In the genomic region with DNA sequence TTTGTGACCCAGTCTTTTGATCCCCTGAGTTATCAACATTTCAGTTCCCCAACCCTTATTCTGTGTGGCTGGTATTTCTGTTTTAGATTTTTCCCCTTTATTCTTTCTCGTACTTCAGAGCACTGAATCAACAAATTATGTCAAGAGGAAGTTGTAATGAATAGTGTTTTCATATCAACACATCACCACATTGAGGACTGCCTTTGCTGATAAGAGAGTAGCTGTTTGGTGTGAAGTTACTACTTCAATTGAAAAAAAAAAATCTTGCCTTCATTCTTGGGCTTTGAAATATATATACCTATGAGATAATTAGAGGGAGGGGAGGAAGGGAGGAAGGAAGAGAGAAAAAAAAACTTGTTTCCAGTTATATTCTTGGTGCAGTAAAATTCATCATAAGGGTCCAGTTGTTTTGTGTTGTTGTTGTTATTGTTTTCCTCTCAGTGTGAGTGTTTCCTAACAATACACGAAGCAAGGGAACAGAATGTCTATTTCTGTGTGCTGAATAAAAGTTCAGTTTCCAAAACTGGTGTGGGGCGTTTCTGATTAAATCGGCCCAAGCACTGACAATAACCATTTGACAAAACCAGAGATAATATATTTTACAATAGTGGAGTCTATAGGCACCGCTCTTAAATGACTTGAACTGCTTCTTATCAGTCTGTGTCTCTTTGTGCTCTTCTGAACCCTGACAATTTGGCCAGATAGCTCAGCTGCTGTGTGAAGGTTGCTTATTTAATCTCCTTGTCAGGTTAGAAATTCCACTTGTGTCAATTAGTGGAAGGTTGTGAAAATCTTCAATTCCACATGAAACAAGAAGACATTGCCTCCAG, we compare ENCODE assay signal across 27 mouse cellular contexts. TPM values are rescaled to one million over a fixed set of nuclear protein-coding genes. Genes with fewer than 3 reads are reported as not detected.
DNase-seq lines count a peak whose midpoint lies in the region; ATAC-seq lines count a peak whose summit lies in the region.
"Had no signal": no experiment of that assay in that cellular context is flagged by ENCODE, and none has a peak within 500 bp of the region (broad histone marks: within the 10 kb centered on the region; RNA-seq: fewer than 3 reads in every experiment).

No protein-coding gene starts in this region.

- peaks cover 14% of the 10 kb centered on the region for H3K4me1 ChIP-seq in liver, embryonic 16.5 days (ENCODE audit: control insufficient read depth, low read depth, low read length)
- H3K4me1 ChIP-seq: forebrain, embryonic 13.5 days; hindbrain, embryonic 15.5 days; kidney, embryonic 15.5 days; midbrain, embryonic 12.5 days; neural tube, embryonic 12.5 days had no signal

- WGBS in liver, embryonic 16.5 days (ENCODE audit: insufficient replicate concordance) = 11% methylated on average over 5 of the region's 5 CpGs

- peak overlapping the region; percentile 52 for H3K4me2 ChIP-seq in liver, embryonic 16.5 days (ENCODE audit: low read depth, low read length)
- H3K4me2 ChIP-seq: forebrain, embryonic 13.5 days; hindbrain, embryonic 15.5 days; kidney, embryonic 15.5 days; midbrain, embryonic 12.5 days; neural tube, embryonic 12.5 days had no signal

- peak overlapping the region; percentile 47 for H3K9ac ChIP-seq in liver, embryonic 16.5 days (ENCODE audit: low read depth, low read length)
- H3K9ac ChIP-seq: forebrain, embryonic 13.5 days; hindbrain, embryonic 15.5 days; kidney, embryonic 15.5 days; midbrain, embryonic 12.5 days; neural tube, embryonic 12.5 days had no signal

- no peaks in the 10 kb centered on the region for H3K9me3 ChIP-seq in liver, embryonic 16.5 days (replicated peaks; ENCODE audit: control insufficient read depth, low read length)
- H3K9me3 ChIP-seq: forebrain, embryonic 13.5 days; hindbrain, embryonic 15.5 days; kidney, embryonic 15.5 days; midbrain, embryonic 12.5 days; neural tube, embryonic 12.5 days had no signal

- H3K27ac ChIP-seq in liver, embryonic 16.5 days (ENCODE audit: low read length) = peak overlapping the region; percentile 94
- H3K27ac ChIP-seq: forebrain, embryonic 13.5 days; heart, adult 2 months; hindbrain, embryonic 15.5 days; kidney, embryonic 15.5 days; macrophage; midbrain, embryonic 12.5 days; neural tube, embryonic 12.5 days had no signal

- H3K27me3 ChIP-seq in liver, embryonic 16.5 days (ENCODE audit: control insufficient read depth, insufficient read depth, low read depth, low read length) = no peaks in the 10 kb centered on the region
- H3K27me3 ChIP-seq: forebrain, embryonic 13.5 days; hindbrain, embryonic 15.5 days; kidney, embryonic 15.5 days; midbrain, embryonic 12.5 days; neural tube, embryonic 12.5 days had no signal

- no peak for ATAC-seq in liver, embryonic 16.5 days (ENCODE audit: low read depth)
- ATAC-seq: forebrain, embryonic 13.5 days; intestine, embryonic 16.5 days had no signal

- H3K4me3 ChIP-seq in liver, embryonic 16.5 days (ENCODE audit: low read depth, low read length) = peak overlapping the region; percentile 44
- H3K4me3 ChIP-seq: forebrain, embryonic 13.5 days; heart, adult 2 months; hindbrain, embryonic 15.5 days; kidney, embryonic 15.5 days; midbrain, embryonic 12.5 days; neural tube, embryonic 12.5 days had no signal

- intact Hi-C loops in left cerebral cortex, postnatal 10 days (cut with DNase I) = no loop called here

- peaks cover 2% of the 10 kb centered on the region; the same call in 1 of the 2 replicates for H3K36me3 ChIP-seq in liver, embryonic 16.5 days (ENCODE audit: control insufficient read depth, insufficient read depth)
- H3K36me3 ChIP-seq: hindbrain, embryonic 15.5 days; kidney, embryonic 15.5 days; midbrain, embryonic 12.5 days; neural tube, embryonic 12.5 days had no signal

- peak; percentile 5 for DNase-seq in embryo, embryonic 10 days (ENCODE audit: low spot score)
- no peak for DNase-seq in embryo, embryonic 11 days
- peak; percentile 88 for DNase-seq in 416B (ENCODE audit: low read depth)
- DNase-seq in c-Kit-positive CD71-positive TER-119-positive erythroid progenitor cells, embryonic 14.5 days (ENCODE audit: low spot score) = peak; percentile 90
- no peak for DNase-seq in ovary, postnatal 10 days (ENCODE audit: low spot score)
- no peak for DNase-seq in adrenal gland, postnatal 10 days
- no peak for DNase-seq in left cerebral cortex, postnatal 10 days (ENCODE audit: extremely low spot score in 1 of 2, low spot score in 2 of 2)
- DNase-seq: cerebellum, adult 11 months; cerebellum, postnatal 10 days; gastrocnemius, postnatal 10 days; heart, adult 2 months; right cerebral cortex, adult 18-20 months; thymus, postnatal 36 days had no signal

RNA-seq across cellular contexts. Expression of gene Hbb-bt, which starts 4.6 kb away (rescaled TPM):
- 43,947 and 47,652 TPM in 2 replicates for polyA plus RNA-seq in liver, embryonic 16.5 days (2015; fragmentation: Nextera tagmentation; extraction: Ambion mirVana)
- 100 to 1,000 TPM; 489 to 710 TPM for total RNA-seq in adrenal gland, postnatal 10 days (2021)
- total RNA-seq in left cerebral cortex, postnatal 10 days (2021) = 100 to 1,000 TPM in 1 of 2 experiments, 10 to 100 TPM in 1; 58.1 to 118 TPM
- polyA plus RNA-seq: macrophage had no signal

RNA-seq across cellular contexts. Expression of gene Olfr67, which starts 17.6 kb away (rescaled TPM):
- not detected in 2 replicates for polyA plus RNA-seq in liver, embryonic 16.5 days (2015; fragmentation: Nextera tagmentation; extraction: Ambion mirVana)
- not detected for total RNA-seq in adrenal gland, postnatal 10 days (2021)
- total RNA-seq in left cerebral cortex, postnatal 10 days (2021) = not detected
- total RNA-seq: gastrocnemius, postnatal 10 days; heart, adult 2 months; heart, postnatal 25 days; layer of hippocampus, postnatal 14 days; left cerebral cortex, postnatal 14 days had no signal
- polyA plus RNA-seq: forebrain, embryonic 13.5 days; heart, adult 2 months; hindbrain, embryonic 15.5 days; intestine, embryonic 16.5 days; kidney, embryonic 15.5 days; limb, embryonic 14.5 days; lung, embryonic 16.5 days; macrophage; midbrain, embryonic 12.5 days; neural tube, embryonic 12.5 days; testis, adult 2 months had no signal

RNA-seq across cellular contexts. Expression of gene Hbb-bs, which starts 18.7 kb away (rescaled TPM):
- 113,562 and 115,549 TPM in 2 replicates for polyA plus RNA-seq in liver, embryonic 16.5 days (2015; fragmentation: Nextera tagmentation; extraction: Ambion mirVana)
- total RNA-seq in adrenal gland, postnatal 10 days (2021) = 1,000 to 10,000 TPM; 3,542 to 4,429 TPM
- 100 to 1,000 TPM; 487 to 924 TPM for total RNA-seq in left cerebral cortex, postnatal 10 days (2021)
- polyA plus RNA-seq: macrophage had no signal

RNA-seq across cellular contexts. Expression of gene Olfr68, which starts 29.7 kb away (rescaled TPM):
- polyA plus RNA-seq in liver, embryonic 16.5 days (2015; fragmentation: Nextera tagmentation; extraction: Ambion mirVana) = not detected in 2 replicates
- not detected for total RNA-seq in adrenal gland, postnatal 10 days (2021)
- total RNA-seq in left cerebral cortex, postnatal 10 days (2021) = not detected
- total RNA-seq: gastrocnemius, postnatal 10 days; heart, adult 2 months; heart, postnatal 25 days; layer of hippocampus, postnatal 14 days; left cerebral cortex, postnatal 14 days had no signal
- polyA plus RNA-seq: forebrain, embryonic 13.5 days; heart, adult 2 months; hindbrain, embryonic 15.5 days; intestine, embryonic 16.5 days; kidney, embryonic 15.5 days; limb, embryonic 14.5 days; lung, embryonic 16.5 days; macrophage; midbrain, embryonic 12.5 days; neural tube, embryonic 12.5 days; testis, adult 2 months had no signal

RNA-seq across cellular contexts. Expression of gene Hbb-bh2, which starts 31.1 kb away (rescaled TPM):
- 0.22 TPM in 1 of 2 replicates, not detected in the other for polyA plus RNA-seq in liver, embryonic 16.5 days (2015; fragmentation: Nextera tagmentation; extraction: Ambion mirVana)
- total RNA-seq in adrenal gland, postnatal 10 days (2021) = not detected
- total RNA-seq in left cerebral cortex, postnatal 10 days (2021) = not detected
- total RNA-seq: gastrocnemius, postnatal 10 days; heart, adult 2 months; heart, postnatal 25 days; layer of hippocampus, postnatal 14 days; left cerebral cortex, postnatal 14 days had no signal
- polyA plus RNA-seq: forebrain, embryonic 13.5 days; heart, adult 2 months; hindbrain, embryonic 15.5 days; intestine, embryonic 16.5 days; kidney, embryonic 15.5 days; limb, embryonic 14.5 days; lung, embryonic 16.5 days; macrophage; midbrain, embryonic 12.5 days; testis, adult 2 months had no signal

Comparison
In these comparisons a context has a peak if more than half of its experiments do, and no peak if none do; other contexts are left out.
1. DNase-seq: peak in embryo, embryonic 10 days (single experiment), 416B (single experiment) and c-Kit-positive CD71-positive TER-119-positive erythroid progenitor cells, embryonic 14.5 days (single experiment); none in embryo, embryonic 11 days (single experiment), ovary, postnatal 10 days (single experiment), adrenal gland, postnatal 10 days (single experiment) and left cerebral cortex, postnatal 10 days (0 of 2).
2. RNA of gene Hbb-bt, which starts 4.6 kb away (total RNA-seq): 489 to 710 TPM in adrenal gland, postnatal 10 days; 58.1 to 118 TPM in left cerebral cortex, postnatal 10 days; every median in the first group is over 4 times any median in the second.